Mouse (Mus musculus): ENCODE data around the gene Chaf1a. TPM values are rescaled to one million over a fixed set of nuclear protein-coding genes. Genes with fewer than 3 reads are reported as not detected.

Chaf1a gene
- polyA plus RNA-seq, 1 experiment from 2014 or later: 30.0 TPM

Other genes with a start within 250 kb of the Chaf1a start
- gene Zfp119a, start 161.5 kb upstream of the Chaf1a start, polyA plus RNA-seq (2016; fragmentation: Nextera tagmentation; extraction: Ambion mirVana): 5.9 and 6.9 TPM in 2 replicates
- 8.2 and 11.0 TPM in 2 replicates for gene Zfp959, start 148.3 kb upstream of the Chaf1a start, polyA plus RNA-seq (2016; fragmentation: Nextera tagmentation; extraction: Ambion mirVana)
- 3.9 TPM in 2 replicates for gene Zfp119b, start 90.9 kb upstream of the Chaf1a start, polyA plus RNA-seq (2016; fragmentation: Nextera tagmentation; extraction: Ambion mirVana)
- gene Ebi3, start 87.8 kb upstream of the Chaf1a start, polyA plus RNA-seq (2016; fragmentation: Nextera tagmentation; extraction: Ambion mirVana): 0.25 and 0.72 TPM in 2 replicates
- gene Yju2, start 81.3 kb upstream of the Chaf1a start, polyA plus RNA-seq (2016; fragmentation: Nextera tagmentation; extraction: Ambion mirVana): 20.9 and 24.4 TPM in 2 replicates
- gene Shd, start 70.0 kb upstream of the Chaf1a start, polyA plus RNA-seq (2016; fragmentation: Nextera tagmentation; extraction: Ambion mirVana): 11.3 and 15.2 TPM in 2 replicates
- 8.4 and 23.2 TPM in 2 replicates for gene Fsd1, start 53.9 kb upstream of the Chaf1a start, polyA plus RNA-seq (2016; fragmentation: Nextera tagmentation; extraction: Ambion mirVana)
- gene Stap2, start 34.9 kb upstream of the Chaf1a start, polyA plus RNA-seq (2016; fragmentation: Nextera tagmentation; extraction: Ambion mirVana): 7.7 and 8.0 TPM in 2 replicates
- gene Mpnd, start 34.7 kb upstream of the Chaf1a start, polyA plus RNA-seq (2016; fragmentation: Nextera tagmentation; extraction: Ambion mirVana): 69.5 and 111 TPM in 2 replicates
- 117 and 155 TPM in 2 replicates for gene Sh3gl1, start 3.8 kb upstream of the Chaf1a start, polyA plus RNA-seq (2016; fragmentation: Nextera tagmentation; extraction: Ambion mirVana)
- 33.1 and 34.3 TPM in 2 replicates for gene Ubxn6, start 34.6 kb downstream of the Chaf1a start, polyA plus RNA-seq (2016; fragmentation: Nextera tagmentation; extraction: Ambion mirVana)
- 121 and 139 TPM in 2 replicates for gene Hdgfl2, start 39.2 kb downstream of the Chaf1a start, polyA plus RNA-seq (2016; fragmentation: Nextera tagmentation; extraction: Ambion mirVana)
- 0.05 and 0.08 TPM in 2 replicates for gene Plin4, start 69.4 kb downstream of the Chaf1a start, polyA plus RNA-seq (2016; fragmentation: Nextera tagmentation; extraction: Ambion mirVana)
- gene Plin5, start 77.2 kb downstream of the Chaf1a start, polyA plus RNA-seq (2016; fragmentation: Nextera tagmentation; extraction: Ambion mirVana): 0.18 and 0.46 TPM in 2 replicates
- gene Lrg1, start 81.6 kb downstream of the Chaf1a start, polyA plus RNA-seq (2016; fragmentation: Nextera tagmentation; extraction: Ambion mirVana): not detected in 2 replicates
- gene Sema6b, start 99.9 kb downstream of the Chaf1a start, polyA plus RNA-seq (2016; fragmentation: Nextera tagmentation; extraction: Ambion mirVana): 0.36 and 1.0 TPM in 2 replicates
- gene Tnfaip8l1, start 122.0 kb downstream of the Chaf1a start, polyA plus RNA-seq (2016; fragmentation: Nextera tagmentation; extraction: Ambion mirVana): 5.5 and 6.0 TPM in 2 replicates
- 94.2 and 106 TPM in 2 replicates for gene Mydgf, start 143.5 kb downstream of the Chaf1a start, polyA plus RNA-seq (2016; fragmentation: Nextera tagmentation; extraction: Ambion mirVana)
- 31.0 and 34.3 TPM in 2 replicates for gene Dpp9, start 178.5 kb downstream of the Chaf1a start, polyA plus RNA-seq (2016; fragmentation: Nextera tagmentation; extraction: Ambion mirVana)
- gene Fem1a, start 216.4 kb downstream of the Chaf1a start, polyA plus RNA-seq (2016; fragmentation: Nextera tagmentation; extraction: Ambion mirVana): 15.0 and 20.3 TPM in 2 replicates
- 6.8 and 9.5 TPM in 2 replicates for gene Ticam1, start 236.3 kb downstream of the Chaf1a start, polyA plus RNA-seq (2016; fragmentation: Nextera tagmentation; extraction: Ambion mirVana)